Mouse (Mus musculus): ENCODE data around the gene Eif4ebp2. TPM values are rescaled to one million over a fixed set of nuclear protein-coding genes. Genes with fewer than 3 reads are reported as not detected.

Eif4ebp2 gene
- polyA plus RNA-seq, 1 experiment = 93.7 TPM

GRCm38 (mm10) chr10:61428416-61428815, 24.0 kb downstream of the Eif4ebp2 start:
- no peak for DNase-seq (ENCODE audit: low read depth in 1 of 2, low spot score in 2 of 2)
- Histone ChIP-seq H3K4me1 (ENCODE audit: control insufficient read depth, insufficient read depth, insufficient read length) (no peaks in the 10 kb centered on the region), H3K36me3 (ENCODE audit: control insufficient read depth, insufficient read depth, low read length) (peaks cover 26% of the 10 kb centered on the region), H3K27me3 (ENCODE audit: control insufficient read depth, insufficient read depth, low read length) (no peaks in the 10 kb centered on the region), H3K4me3 (ENCODE audit: extremely low read depth, insufficient read depth, insufficient read length) (no peak overlapping the region), H3K27ac (ENCODE audit: insufficient read depth, low read length) (no peak overlapping the region)
- no peak for TF ChIP-seq CTCF (IDR thresholded peaks at IDR 0.05; ENCODE audit: extremely low read depth, insufficient read depth, insufficient read length, insufficient replicate concordance)
- no peak for TF ChIP-seq POLR2A (IDR thresholded peaks at IDR 0.05; ENCODE audit: low read depth, low read length)
- WGBS = 76% methylated on average over 4 of the region's 4 CpGs

GRCm38 (mm10) chr10:61427951-61428350, 24.5 kb downstream of the Eif4ebp2 start:
- no peak for DNase-seq (ENCODE audit: low read depth in 1 of 2, low spot score in 2 of 2)
- Histone ChIP-seq H3K27ac (ENCODE audit: insufficient read depth, low read length) (no peak overlapping the region), H3K27me3 (ENCODE audit: control insufficient read depth, insufficient read depth, low read length) (no peaks in the 10 kb centered on the region), H3K4me3 (ENCODE audit: extremely low read depth, insufficient read depth, insufficient read length) (no peak overlapping the region), H3K4me1 (ENCODE audit: control insufficient read depth, insufficient read depth, insufficient read length) (no peaks in the 10 kb centered on the region), H3K36me3 (ENCODE audit: control insufficient read depth, insufficient read depth, low read length) (peaks cover 21% of the 10 kb centered on the region)
- WGBS = 74% methylated on average over 6 of the region's 6 CpGs
- TF ChIP-seq POLR2A (IDR thresholded peaks at IDR 0.05; ENCODE audit: low read depth, low read length) (no peak), CTCF (IDR thresholded peaks at IDR 0.05; ENCODE audit: extremely low read depth, insufficient read depth, insufficient read length, insufficient replicate concordance) (no peak)

GRCm38 (mm10) chr10:61426251-61426757, 26.2 kb downstream of the Eif4ebp2 start:
- H3K4me1 ChIP-seq (ENCODE audit: control insufficient read depth, insufficient read depth, insufficient read length) = no peaks in the 10 kb centered on the region
- no peak overlapping the region for H3K27ac ChIP-seq (ENCODE audit: insufficient read depth, low read length)
- H3K4me3 ChIP-seq (ENCODE audit: extremely low read depth, insufficient read depth, insufficient read length) = no peak overlapping the region
- H3K36me3 ChIP-seq (ENCODE audit: control insufficient read depth, insufficient read depth, low read length) = peaks cover 13% of the 10 kb centered on the region
- 53% methylated on average over 2 of the region's 2 CpGs for WGBS
- H3K27me3 ChIP-seq (ENCODE audit: control insufficient read depth, insufficient read depth, low read length) = no peaks in the 10 kb centered on the region
- no peak for DNase-seq (ENCODE audit: low read depth in 1 of 2, low spot score in 2 of 2)
- TF ChIP-seq CTCF (IDR thresholded peaks at IDR 0.05; ENCODE audit: extremely low read depth, insufficient read depth, insufficient read length, insufficient replicate concordance) (no peak), POLR2A (IDR thresholded peaks at IDR 0.05; ENCODE audit: low read depth, low read length) (no peak)

- no peaks in the 10 kb centered on the region for H3K4me1 ChIP-seq (ENCODE audit: control insufficient read depth, insufficient read depth, insufficient read length)
- H3K4me3 ChIP-seq (ENCODE audit: extremely low read depth, insufficient read depth, insufficient read length) = no peak overlapping the region
- no peak for DNase-seq (ENCODE audit: low read depth in 1 of 2, low spot score in 2 of 2)
- peaks cover 3% of the 10 kb centered on the region; the same call in 1 of the 2 replicates for H3K36me3 ChIP-seq (ENCODE audit: control insufficient read depth, insufficient read depth, low read length)
- TF ChIP-seq CTCF (IDR thresholded peaks at IDR 0.05; ENCODE audit: extremely low read depth, insufficient read depth, insufficient read length, insufficient replicate concordance) = no peak
- TF ChIP-seq POLR2A (IDR thresholded peaks at IDR 0.05; ENCODE audit: low read depth, low read length) = no peak
- no peak overlapping the region for H3K27ac ChIP-seq (ENCODE audit: insufficient read depth, low read length)
- H3K27me3 ChIP-seq (ENCODE audit: control insufficient read depth, insufficient read depth, low read length) = no peaks in the 10 kb centered on the region
- WGBS = 58% methylated on average over 2 of the region's 2 CpGs
Measured at GRCm38 (mm10) chr10:61425047-61425446, 27.4 kb downstream of the Eif4ebp2 start.

- H3K27ac ChIP-seq (ENCODE audit: insufficient read depth, low read length) = no peak overlapping the region
- DNase-seq (ENCODE audit: low read depth in 1 of 2, low spot score in 2 of 2) = no peak
- no peaks in the 10 kb centered on the region for H3K27me3 ChIP-seq (ENCODE audit: control insufficient read depth, insufficient read depth, low read length)
- WGBS = 9% methylated on average over 7 of the region's 7 CpGs
- no peaks in the 10 kb centered on the region for H3K4me1 ChIP-seq (ENCODE audit: control insufficient read depth, insufficient read depth, insufficient read length)
- no peaks in the 10 kb centered on the region for H3K36me3 ChIP-seq (ENCODE audit: control insufficient read depth, insufficient read depth, low read length)
- no peak for TF ChIP-seq POLR2A (IDR thresholded peaks at IDR 0.05; ENCODE audit: low read depth, low read length)
- no peak overlapping the region for H3K4me3 ChIP-seq (ENCODE audit: extremely low read depth, insufficient read depth, insufficient read length)
Measured at GRCm38 (mm10) chr10:61424500-61424899, 28.0 kb downstream of the Eif4ebp2 start.

GRCm38 (mm10) chr10:61423289-61423688, 29.2 kb downstream of the Eif4ebp2 start:
- peak in 1 of 2 experiments; percentile 23 for DNase-seq (ENCODE audit: low read depth in 1 of 2, low spot score in 2 of 2)
- TF ChIP-seq POLR2A (IDR thresholded peaks at IDR 0.05; ENCODE audit: low read depth, low read length) (no peak), CTCF (IDR thresholded peaks at IDR 0.05; ENCODE audit: extremely low read depth, insufficient read depth, insufficient read length, insufficient replicate concordance) (peak; percentile 18; the same call in 1 of the 2 replicates)
- peaks cover 7% of the 10 kb centered on the region for H3K27me3 ChIP-seq (ENCODE audit: control insufficient read depth, insufficient read depth, low read length)
- H3K27ac ChIP-seq (ENCODE audit: insufficient read depth, low read length) = no peak overlapping the region
- no peak overlapping the region for H3K4me3 ChIP-seq (ENCODE audit: extremely low read depth, insufficient read depth, insufficient read length)
- H3K4me1 ChIP-seq (ENCODE audit: control insufficient read depth, insufficient read depth, insufficient read length) = peaks cover 3% of the 10 kb centered on the region
- no peaks in the 10 kb centered on the region for H3K36me3 ChIP-seq (ENCODE audit: control insufficient read depth, insufficient read depth, low read length)
- WGBS = 72% methylated on average over 10 of the region's 10 CpGs

GRCm38 (mm10) chr10:61422861-61423260, 29.6 kb downstream of the Eif4ebp2 start:
- no peaks in the 10 kb centered on the region for H3K36me3 ChIP-seq (ENCODE audit: control insufficient read depth, insufficient read depth, low read length)

More at GRCm38 (mm10) chr10:61422861-61423260, 29.6 kb downstream of the Eif4ebp2 start:
- TF ChIP-seq POLR2A (IDR thresholded peaks at IDR 0.05; ENCODE audit: low read depth, low read length) = no peak
- TF ChIP-seq CTCF (IDR thresholded peaks at IDR 0.05; ENCODE audit: extremely low read depth, insufficient read depth, insufficient read length, insufficient replicate concordance) = no peak
- 64% methylated on average over 12 of the region's 12 CpGs for WGBS
- no peak overlapping the region for H3K27ac ChIP-seq (ENCODE audit: insufficient read depth, low read length)
- H3K27me3 ChIP-seq (ENCODE audit: control insufficient read depth, insufficient read depth, low read length) = peaks cover 12% of the 10 kb centered on the region
- no peak for DNase-seq (ENCODE audit: low read depth in 1 of 2, low spot score in 2 of 2)
- H3K4me1 ChIP-seq (ENCODE audit: control insufficient read depth, insufficient read depth, insufficient read length) = peaks cover 5% of the 10 kb centered on the region
- no peak overlapping the region for H3K4me3 ChIP-seq (ENCODE audit: extremely low read depth, insufficient read depth, insufficient read length)

Data from spleen, adult 2 months (tissue).